Mouse (Mus musculus) fat pad, adult 2 months (tissue): ENCODE results near the gene Ankrd10.
A peak's percentile ranks its signal among the peaks of the same experiment; 100 is the strongest.
"Not testable (repeated sequence)": the region's sequence is repeated elsewhere in the genome, so short reads cannot be mapped to it uniquely, and the experiment has no call there.

Source experiments
- DNase-seq: peaks from one replicate; pipeline ENCODE4 v3.0.0-alpha.2; 2011; ENCODE audit warnings: low read depth, low spot score; ENCODE audit errors: extremely low read depth

The Ankrd10 gene

GRCm38 (mm10) chr8:11635611-11636081 is at the start of gene Ankrd10:
Gene Ankrd10, minus strand, starts transcription at chr8:11635757.
- DNase-seq: peak; percentile 50

- no peak for DNase-seq
Measured at GRCm38 (mm10) chr8:11684558-11684957, 49.0 kb upstream of the Ankrd10 start.

- no peak for DNase-seq
Measured at GRCm38 (mm10) chr8:11668308-11668707, 32.8 kb upstream of the Ankrd10 start.

- DNase-seq: not testable (repeated sequence)
Measured at GRCm38 (mm10) chr8:11666023-11666716, 30.6 kb upstream of the Ankrd10 start.

GRCm38 (mm10) chr8:11661969-11662368 is 26.4 kb upstream of the Ankrd10 start:
- no peak for DNase-seq

GRCm38 (mm10) chr8:11650021-11650420 is 14.5 kb upstream of the Ankrd10 start:
- DNase-seq: no peak

- no peak for DNase-seq
Measured at GRCm38 (mm10) chr8:11643123-11643522, 7.6 kb upstream of the Ankrd10 start.

- no peak for DNase-seq
Measured at GRCm38 (mm10) chr8:11640606-11641005, 5.0 kb upstream of the Ankrd10 start.

- DNase-seq: no peak
Measured at GRCm38 (mm10) chr8:11637531-11637930, 2.0 kb upstream of the Ankrd10 start.

GRCm38 (mm10) chr8:11636324-11637057 is 934 bp upstream of the Ankrd10 start:
- DNase-seq: no peak

GRCm38 (mm10) chr8:11635012-11635577 is 462 bp downstream of the Ankrd10 start:
- DNase-seq: no peak

GRCm38 (mm10) chr8:11634331-11635011 is 1.1 kb downstream of the Ankrd10 start:
- no peak for DNase-seq

GRCm38 (mm10) chr8:11633414-11633813 is 2.1 kb downstream of the Ankrd10 start:
- DNase-seq: no peak

- no peak for DNase-seq
Measured at GRCm38 (mm10) chr8:11632406-11632805, 3.2 kb downstream of the Ankrd10 start.

GRCm38 (mm10) chr8:11629206-11629605 is 6.4 kb downstream of the Ankrd10 start:
- DNase-seq: no peak

GRCm38 (mm10) chr8:11628506-11629132 is 6.9 kb downstream of the Ankrd10 start:
- no peak for DNase-seq

- no peak for DNase-seq
Measured at GRCm38 (mm10) chr8:11627717-11628116, 7.8 kb downstream of the Ankrd10 start.

- DNase-seq: no peak
Measured at GRCm38 (mm10) chr8:11625084-11625483, 10.5 kb downstream of the Ankrd10 start.

GRCm38 (mm10) chr8:11619091-11619490 is 16.5 kb downstream of the Ankrd10 start:
- DNase-seq: no peak

- DNase-seq: no peak
Measured at GRCm38 (mm10) chr8:11618063-11618462, 17.5 kb downstream of the Ankrd10 start.

- DNase-seq: no peak
Measured at GRCm38 (mm10) chr8:11616294-11616693, 19.3 kb downstream of the Ankrd10 start.
